Mouse (Mus musculus) midbrain, embryonic 12.5 days (tissue): ENCODE measurements around the gene Nrbp1. TPM values are rescaled to one million over a fixed set of nuclear protein-coding genes. Genes with fewer than 3 reads are reported as not detected.

ENCODE experiments used
- ATAC-seq: fragments of 200-750 bp; cut with Nextera tagmentation; 2 replicates; pipeline ENCODE4 v1.8.0; 2017; ENCODE audit warnings: low read depth, moderate TSS enrichment, moderate library complexity; ENCODE audit not compliant: low FRiP score
- H3K27ac ChIP-seq: fragments of 300-500 bp; sonication (generic); replicated peaks from 2 replicates; pipeline ENCODE4 v1.5.1; 2016; ENCODE audit warnings: mild to moderate bottlenecking
- H3K27me3 ChIP-seq: fragments of 300-500 bp; sonication (generic); 2 replicates; pipeline ENCODE4 v1.6.1; 2016; ENCODE audit warnings: mild to moderate bottlenecking
- H3K36me3 ChIP-seq: fragments of 300-500 bp; sonication (generic); 2 replicates; pipeline ENCODE4 v1.6.1; 2016
- H3K4me1 ChIP-seq: fragments of 300-500 bp; sonication (generic); 2 replicates; pipeline ENCODE4 v1.6.1; 2016
- H3K4me2 ChIP-seq: fragments of 300-500 bp; sonication (generic); replicated peaks from 2 replicates; pipeline ENCODE4 v1.6.1; 2016; ENCODE audit warnings: mild to moderate bottlenecking, moderate library complexity
- H3K4me3 ChIP-seq: fragments of 300-500 bp; sonication (generic); 2 replicates; pipeline ENCODE4 v1.5.1; 2016; ENCODE audit warnings: mild to moderate bottlenecking
- H3K9ac ChIP-seq: fragments of 300-500 bp; sonication (generic); replicated peaks from 2 replicates; pipeline ENCODE4 v1.6.1; 2016; ENCODE audit warnings: mild to moderate bottlenecking, moderate library complexity
- H3K9me3 ChIP-seq: fragments of 300-500 bp; sonication (generic); 2 replicates; pipeline ENCODE4 v1.6.1; 2016; ENCODE audit warnings: mild to moderate bottlenecking
- WGBS: fragments of 180-500 bp; shearing (Covaris S2); methylation state at CpG from one replicate; pipeline ENCODE4 v1.1.7; 2016; 5-methylcytosine and 5-hydroxymethylcytosine counted together
- polyA plus RNA-seq: library from polyadenylated mRNA; unstranded; fragments of >200 nt; fragmentation: Nextera tagmentation; extraction: Ambion mirVana; gene quantifications from 2 replicates; pipeline ENCODE4 v1.2.1, GENCODE M21; 2016

Nrbp1 gene
- polyA plus RNA-seq, 1 experiment from 2014 or later = 144 TPM

GRCm38 (mm10) chr5:31289626-31290230 lies 49.1 kb downstream of the Nrbp1 start:
- Histone ChIP-seq H3K4me3 (peak overlapping the region; percentile 51; the same call in 1 of the 2 replicates), H3K27ac (no peak overlapping the region), H3K36me3 (peaks cover 30% of the 10 kb centered on the region), H3K4me1 (peaks cover 24% of the 10 kb centered on the region), H3K9me3 (no peaks in the 10 kb centered on the region), H3K9ac (no peak overlapping the region), H3K27me3 (no peaks in the 10 kb centered on the region), H3K4me2 (peak overlapping the region; percentile 84)
- ATAC-seq = no peak
- 79% methylated on average over 3 of the region's 3 CpGs for WGBS

- Histone ChIP-seq H3K4me2 (peak within 1 kb of the TSS; percentile 84), H3K4me1 (peaks cover 30% of the 10 kb centered on the region), H3K9ac (peak within 1 kb of the TSS; percentile 59), H3K27ac (peak within 1 kb of the TSS; percentile 81), H3K36me3 (peaks cover 20% of the 10 kb centered on the region), H3K9me3 (no peaks in the 10 kb centered on the region), H3K4me3 (peak within 1 kb of the TSS; percentile 51), H3K27me3 (no peaks in the 10 kb centered on the region)
- peak; percentile 84 for ATAC-seq
- 3% methylated on average over 45 of the region's 45 CpGs for WGBS
Measured at GRCm38 (mm10) chr5:31290521-31291360, 50.1 kb downstream of the Nrbp1 start, which contains the start of gene Ift172. TSS of gene Ift172 (minus strand) at chr5:31291116.

GRCm38 (mm10) chr5:31291361-31291688 lies 50.7 kb downstream of the Nrbp1 start:
- Histone ChIP-seq H3K4me2 (peak overlapping the region; percentile 84), H3K9ac (peak overlapping the region; percentile 59), H3K27ac (peak overlapping the region; percentile 81), H3K4me3 (peak overlapping the region; percentile 51), H3K27me3 (no peaks in the 10 kb centered on the region), H3K36me3 (peaks cover 14% of the 10 kb centered on the region; the same call in 1 of the 2 replicates), H3K4me1 (peaks cover 30% of the 10 kb centered on the region), H3K9me3 (no peaks in the 10 kb centered on the region)
- WGBS = 3% methylated on average over 9 of the region's 9 CpGs
- ATAC-seq = no peak

GRCm38 (mm10) chr5:31294964-31295605 lies 54.4 kb downstream of the Nrbp1 start:
- WGBS = 5% methylated on average over 26 of the region's 29 CpGs
- peak overlapping the region; percentile 87 for H3K4me2 ChIP-seq
- ATAC-seq = no peak

GRCm38 (mm10) chr5:31295606-31296141 lies 55.0 kb downstream of the Nrbp1 start, which contains the start of gene Fndc4:
TSS of gene Fndc4 (minus strand) at chr5:31296080.
- peak within 1 kb of the TSS; percentile 82 for H3K4me3 ChIP-seq
- H3K4me2 ChIP-seq = peak within 1 kb of the TSS; percentile 87
- peaks cover 23% of the 10 kb centered on the region for H3K4me1 ChIP-seq
- peak within 1 kb of the TSS; percentile 93 for H3K9ac ChIP-seq
- H3K27ac ChIP-seq = peak within 1 kb of the TSS; percentile 88
- WGBS = under 1% methylated on average over 32 of the region's 46 CpGs
- no peaks in the 10 kb centered on the region for H3K9me3 ChIP-seq
- H3K27me3 ChIP-seq = peaks cover 6% of the 10 kb centered on the region; the same call in 1 of the 2 replicates
- ATAC-seq = peak; percentile 83
- H3K36me3 ChIP-seq = 0 out of 2 replicates have a peak, but pooled peaks cover 8% of the 10 kb centered on the region

More at GRCm38 (mm10) chr5:31294964-31295605, 54.4 kb downstream of the Nrbp1 start:
- Histone ChIP-seq H3K4me3 (peak overlapping the region; percentile 82), H3K27me3 (peaks cover 6% of the 10 kb centered on the region; the same call in 1 of the 2 replicates), H3K9ac (peak overlapping the region; percentile 93), H3K4me1 (peaks cover 28% of the 10 kb centered on the region), H3K27ac (peak overlapping the region; percentile 88), H3K36me3 (0 out of 2 replicates have a peak, but pooled peaks cover 8% of the 10 kb centered on the region), H3K9me3 (no peaks in the 10 kb centered on the region)

GRCm38 (mm10) chr5:31297047-31297757 lies 56.5 kb downstream of the Nrbp1 start, which contains the start of gene Gckr:
TSS of gene Gckr (plus strand) at chr5:31297443.
- H3K9ac ChIP-seq = peak within 1 kb of the TSS; percentile 93; the same call in 1 of the 2 replicates
- H3K36me3 ChIP-seq = 0 out of 2 replicates have a peak, but pooled peaks cover 8% of the 10 kb centered on the region

GRCm38 (mm10) chr5:31297981-31298380 lies 57.3 kb downstream of the Nrbp1 start:
- Histone ChIP-seq H3K27me3 (peaks cover 6% of the 10 kb centered on the region; the same call in 1 of the 2 replicates), H3K4me3 (no peak overlapping the region), H3K4me1 (peaks cover 16% of the 10 kb centered on the region), H3K9ac (no peak overlapping the region), H3K36me3 (0 out of 2 replicates have a peak, but pooled peaks cover 8% of the 10 kb centered on the region), H3K9me3 (no peaks in the 10 kb centered on the region), H3K4me2 (no peak overlapping the region), H3K27ac (no peak overlapping the region)
- no peak for ATAC-seq
- WGBS = 81% methylated on average over 3 of the region's 3 CpGs

More at GRCm38 (mm10) chr5:31297047-31297757, 56.5 kb downstream of the Nrbp1 start, which contains the start of gene Gckr:
- ATAC-seq = no peak
- Histone ChIP-seq H3K4me3 (peak within 1 kb of the TSS; percentile 82; the same call in 1 of the 2 replicates), H3K27me3 (peaks cover 6% of the 10 kb centered on the region; the same call in 1 of the 2 replicates), H3K4me1 (peaks cover 16% of the 10 kb centered on the region), H3K4me2 (peak within 1 kb of the TSS; percentile 87), H3K9me3 (no peaks in the 10 kb centered on the region), H3K27ac (no peak within 1 kb of the TSS)
- 84% methylated on average over 13 of the region's 13 CpGs for WGBS

GRCm38 (mm10) chr5:31298486-31298885 lies 57.8 kb downstream of the Nrbp1 start:
- Histone ChIP-seq H3K27ac (no peak overlapping the region), H3K9me3 (no peaks in the 10 kb centered on the region), H3K4me2 (no peak overlapping the region), H3K27me3 (peaks cover 6% of the 10 kb centered on the region; the same call in 1 of the 2 replicates), H3K4me3 (no peak overlapping the region), H3K36me3 (0 out of 2 replicates have a peak, but pooled peaks cover 8% of the 10 kb centered on the region), H3K4me1 (peaks cover 16% of the 10 kb centered on the region), H3K9ac (no peak overlapping the region)
- WGBS = 78% methylated on average over 2 of the region's 2 CpGs
- no peak for ATAC-seq
